Mouse (Mus musculus): Measurements from ENCODE around the gene Sfn. TPM values are rescaled to one million over a fixed set of nuclear protein-coding genes. Genes with fewer than 3 reads are reported as not detected.

Sfn gene
- polyA plus RNA-seq, 1 experiment: 0.56 TPM

DNA sequence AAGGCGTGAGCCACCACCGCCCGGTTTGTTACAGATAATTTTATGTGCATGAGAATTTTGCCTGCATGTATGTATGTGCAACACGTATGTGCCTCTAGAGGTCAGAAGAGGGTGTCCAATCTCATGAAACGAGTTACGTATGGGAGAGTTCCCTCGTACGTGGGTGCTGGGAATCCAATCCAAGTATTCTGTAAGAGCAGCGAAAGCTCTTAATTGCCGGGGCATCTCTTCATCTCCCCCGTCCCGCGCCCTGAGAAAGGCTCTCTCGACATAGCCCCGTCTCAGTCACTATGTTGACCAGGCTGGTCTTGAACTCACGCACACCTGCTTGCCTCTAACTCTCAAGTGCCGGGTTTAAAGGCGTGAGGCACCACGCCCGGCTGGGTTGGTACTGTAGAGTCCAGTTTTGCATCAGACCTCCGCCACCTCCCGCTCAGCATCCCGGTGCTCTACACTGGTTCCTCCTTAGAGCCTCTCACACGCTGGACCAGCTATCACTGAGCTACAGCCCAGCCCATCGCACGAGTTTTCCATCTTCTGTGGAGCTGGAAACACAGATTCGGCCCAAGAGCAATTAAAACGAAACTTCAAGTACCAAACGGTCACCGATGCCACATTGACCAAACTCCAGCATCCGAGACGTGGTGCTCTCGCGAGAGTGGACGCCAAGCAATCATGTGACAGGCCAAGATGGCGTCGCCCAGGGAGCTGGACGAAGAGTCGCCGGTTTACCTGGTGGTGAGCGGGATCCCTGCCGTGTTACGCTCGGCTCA is 27.7 kb downstream of the Sfn start, which contains the start of gene Gpatch3:
Gene Gpatch3, plus strand, starts transcription at position 676 of the 773 bp plus-strand sequence.
- peak within 1 kb of the TSS; percentile 20 for H3ac ChIP-seq (ENCODE audit: control insufficient read depth, insufficient read length)
- peaks cover 6% of the 10 kb centered on the region for H3K79me2 ChIP-seq (ENCODE audit: control insufficient read depth, insufficient read depth)
- H3K4me2 ChIP-seq (ENCODE audit: low read depth): peak within 1 kb of the TSS; percentile 79
- H3K4me3 ChIP-seq: peak within 1 kb of the TSS; percentile 67
- no peaks in the 10 kb centered on the region for H3K27me3 ChIP-seq (ENCODE audit: control insufficient read depth, insufficient read depth, insufficient read length)
- H3K36me3 ChIP-seq (ENCODE audit: control insufficient read depth, insufficient read depth): no peaks in the 10 kb centered on the region
- TF ChIP-seq REST (IDR thresholded peaks at IDR 0.05; ENCODE audit: insufficient read depth, insufficient read length) (no peak), POLR2A (IDR thresholded peaks at IDR 0.05; ENCODE audit: insufficient read length, low read depth) (peak; percentile 84), MYOD1 (IDR thresholded peaks at IDR 0.05; ENCODE audit: control insufficient read depth in 1 of 3, insufficient read length in 2 of 3, low read depth in 2 of 3) (no peak), MAX (IDR thresholded peaks at IDR 0.05; ENCODE audit: low read depth) (no peak), POLR2AphosphoS2 (IDR thresholded peaks at IDR 0.05; ENCODE audit: insufficient read length, low read depth) (peak; percentile 79), TCF3 (IDR thresholded peaks at IDR 0.05; ENCODE audit: insufficient read length, low read depth) (no peak), CEBPB (IDR thresholded peaks at IDR 0.05; ENCODE audit: insufficient read depth, poor library complexity, severe bottlenecking) (no peak), SRF (IDR thresholded peaks at IDR 0.05; ENCODE audit: control insufficient read depth, insufficient read length, low read depth) (no peak), USF1 (IDR thresholded peaks at IDR 0.05; ENCODE audit: low read depth) (peak; percentile 99), E2F4 (IDR thresholded peaks at IDR 0.05; ENCODE audit: insufficient read depth) (no peak), TCF12 (IDR thresholded peaks at IDR 0.05; ENCODE audit: insufficient read depth, poor library complexity, severe bottlenecking) (no peak), MYOG (IDR thresholded peaks at IDR 0.05; ENCODE audit: control insufficient read depth in 1 of 3, insufficient read depth in 1 of 3, insufficient read length in 2 of 3, low read depth in 2 of 3) (no peak)

DNA sequence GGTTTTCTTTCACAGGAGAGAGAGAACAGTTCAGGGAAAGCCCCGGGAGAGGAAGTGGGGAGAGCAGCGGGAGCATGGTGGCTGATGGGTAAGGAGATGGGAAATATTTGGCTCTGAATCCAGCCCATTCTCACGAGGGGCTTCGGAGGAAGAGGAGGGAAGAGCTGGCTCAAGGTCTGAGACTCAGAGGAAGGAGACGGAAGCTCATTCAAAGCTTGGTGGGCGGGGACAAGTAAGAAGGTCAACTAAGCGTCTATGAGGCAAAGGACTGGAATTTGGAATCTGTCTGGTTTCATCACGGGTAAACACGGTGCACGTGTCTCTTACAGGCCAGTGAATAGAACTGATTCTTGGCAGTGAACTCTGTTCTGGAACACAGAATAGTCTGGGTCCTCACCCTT is 31.9 kb downstream of the Sfn start:
- H3K79me2 ChIP-seq (ENCODE audit: control insufficient read depth, insufficient read depth): peaks cover 1% of the 10 kb centered on the region
- no peak overlapping the region for H3ac ChIP-seq (ENCODE audit: control insufficient read depth, insufficient read length)
- TF ChIP-seq CEBPB (IDR thresholded peaks at IDR 0.05; ENCODE audit: insufficient read depth, poor library complexity, severe bottlenecking) (no peak), TCF12 (IDR thresholded peaks at IDR 0.05; ENCODE audit: insufficient read depth, poor library complexity, severe bottlenecking) (no peak), MYOG (IDR thresholded peaks at IDR 0.05; ENCODE audit: control insufficient read depth in 1 of 3, insufficient read depth in 1 of 3, insufficient read length in 2 of 3, low read depth in 2 of 3) (no peak), REST (IDR thresholded peaks at IDR 0.05; ENCODE audit: insufficient read depth, insufficient read length) (no peak), POLR2AphosphoS2 (IDR thresholded peaks at IDR 0.05; ENCODE audit: insufficient read length, low read depth) (no peak), MYOD1 (IDR thresholded peaks at IDR 0.05; ENCODE audit: control insufficient read depth in 1 of 3, insufficient read length in 2 of 3, low read depth in 2 of 3) (no peak), POLR2A (IDR thresholded peaks at IDR 0.05; ENCODE audit: insufficient read length, low read depth) (no peak), SRF (IDR thresholded peaks at IDR 0.05; ENCODE audit: control insufficient read depth, insufficient read length, low read depth) (no peak), TCF3 (IDR thresholded peaks at IDR 0.05; ENCODE audit: insufficient read length, low read depth) (no peak), MAX (IDR thresholded peaks at IDR 0.05; ENCODE audit: low read depth) (no peak), USF1 (IDR thresholded peaks at IDR 0.05; ENCODE audit: low read depth) (no peak), E2F4 (IDR thresholded peaks at IDR 0.05; ENCODE audit: insufficient read depth) (no peak)
- peak overlapping the region; percentile 46 for H3K4me2 ChIP-seq (ENCODE audit: low read depth)
- H3K36me3 ChIP-seq (ENCODE audit: control insufficient read depth, insufficient read depth): no peaks in the 10 kb centered on the region
- no peak overlapping the region for H3K4me3 ChIP-seq
- no peaks in the 10 kb centered on the region for H3K27me3 ChIP-seq (ENCODE audit: control insufficient read depth, insufficient read depth, insufficient read length)

DNA sequence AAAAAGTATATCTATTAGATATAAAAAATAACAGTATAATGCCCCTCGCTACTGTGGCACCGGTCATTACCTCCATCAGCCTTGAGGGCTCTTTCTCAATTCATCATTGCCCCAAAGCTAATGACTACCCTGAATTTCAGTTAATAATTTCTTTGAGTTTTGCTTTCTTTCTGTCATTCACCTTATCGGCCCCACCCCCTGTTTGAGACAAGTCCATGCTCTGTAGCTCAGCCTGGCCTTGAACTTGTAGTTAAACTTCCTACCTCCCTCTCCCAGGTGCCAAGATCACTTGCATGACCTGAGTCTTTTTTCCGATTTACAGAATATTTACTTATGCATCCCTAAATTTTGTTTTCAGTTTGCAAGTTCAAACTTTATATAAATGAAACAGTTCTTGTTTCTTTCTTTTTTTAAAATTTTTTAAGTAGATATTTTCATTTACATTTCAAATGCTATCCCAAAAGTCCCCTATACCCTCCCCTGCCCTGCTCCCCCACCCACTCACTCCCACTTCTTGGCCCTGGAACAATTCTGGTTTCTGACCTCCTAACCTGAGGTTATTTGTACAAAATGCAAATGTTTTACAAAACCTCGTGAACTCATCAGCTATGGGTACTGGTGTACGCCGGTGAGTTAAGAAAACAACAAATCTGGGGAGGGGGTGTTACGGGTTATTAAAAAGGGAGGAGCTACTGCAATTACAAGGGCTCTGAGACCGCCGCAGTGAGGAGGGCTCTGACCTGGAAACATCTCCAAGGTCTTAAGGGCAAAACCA is 32.5 kb downstream of the Sfn start:
- no peaks in the 10 kb centered on the region for H3K27me3 ChIP-seq (ENCODE audit: control insufficient read depth, insufficient read depth, insufficient read length)
- H3ac ChIP-seq (ENCODE audit: control insufficient read depth, insufficient read length): no peak overlapping the region
- H3K4me3 ChIP-seq: no peak overlapping the region
- no peaks in the 10 kb centered on the region for H3K79me2 ChIP-seq (ENCODE audit: control insufficient read depth, insufficient read depth)
- H3K36me3 ChIP-seq (ENCODE audit: control insufficient read depth, insufficient read depth): no peaks in the 10 kb centered on the region
- H3K4me2 ChIP-seq (ENCODE audit: low read depth): peak overlapping the region; percentile 46
- TF ChIP-seq SRF (IDR thresholded peaks at IDR 0.05; ENCODE audit: control insufficient read depth, insufficient read length, low read depth) (no peak), MAX (IDR thresholded peaks at IDR 0.05; ENCODE audit: low read depth) (no peak), MYOD1 (IDR thresholded peaks at IDR 0.05; ENCODE audit: control insufficient read depth in 1 of 3, insufficient read length in 2 of 3, low read depth in 2 of 3) (no peak), REST (IDR thresholded peaks at IDR 0.05; ENCODE audit: insufficient read depth, insufficient read length) (no peak), TCF12 (IDR thresholded peaks at IDR 0.05; ENCODE audit: insufficient read depth, poor library complexity, severe bottlenecking) (no peak), POLR2AphosphoS2 (IDR thresholded peaks at IDR 0.05; ENCODE audit: insufficient read length, low read depth) (no peak), MYOG (IDR thresholded peaks at IDR 0.05; ENCODE audit: control insufficient read depth in 1 of 3, insufficient read depth in 1 of 3, insufficient read length in 2 of 3, low read depth in 2 of 3) (no peak), POLR2A (IDR thresholded peaks at IDR 0.05; ENCODE audit: insufficient read length, low read depth) (no peak), CEBPB (IDR thresholded peaks at IDR 0.05; ENCODE audit: insufficient read depth, poor library complexity, severe bottlenecking) (no peak), USF1 (IDR thresholded peaks at IDR 0.05; ENCODE audit: low read depth) (no peak)

DNA sequence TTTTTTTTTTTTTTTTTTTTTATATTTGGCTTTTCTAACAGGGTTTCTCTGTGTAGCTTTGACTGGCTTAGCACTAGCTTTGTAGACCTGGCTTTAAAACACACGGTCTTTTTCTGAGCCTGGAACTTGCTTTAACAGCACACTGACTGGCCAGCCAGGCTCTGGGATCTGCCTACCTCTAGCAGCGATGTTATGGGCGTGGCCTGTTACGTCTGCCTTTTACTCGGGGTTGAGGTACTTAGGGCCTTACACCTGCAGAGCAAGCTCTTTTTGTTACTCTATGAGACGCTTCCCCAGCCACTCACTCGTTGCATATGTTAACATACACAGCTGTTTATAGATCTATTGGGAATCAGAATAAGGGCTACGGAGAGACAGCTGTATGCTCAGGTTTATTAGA is 34.7 kb downstream of the Sfn start:
- no peak overlapping the region for H3ac ChIP-seq (ENCODE audit: control insufficient read depth, insufficient read length)
- H3K4me3 ChIP-seq: no peak overlapping the region
- no peaks in the 10 kb centered on the region for H3K79me2 ChIP-seq (ENCODE audit: control insufficient read depth, insufficient read depth)
- H3K36me3 ChIP-seq (ENCODE audit: control insufficient read depth, insufficient read depth): no peaks in the 10 kb centered on the region
- H3K27me3 ChIP-seq (ENCODE audit: control insufficient read depth, insufficient read depth, insufficient read length): no peaks in the 10 kb centered on the region
- no peak overlapping the region for H3K4me2 ChIP-seq (ENCODE audit: low read depth)
- no peak for TF ChIP-seq SRF (IDR thresholded peaks at IDR 0.05; ENCODE audit: control insufficient read depth, insufficient read length, low read depth)
- TF ChIP-seq CEBPB (IDR thresholded peaks at IDR 0.05; ENCODE audit: insufficient read depth, poor library complexity, severe bottlenecking): no peak
- no peak for TF ChIP-seq MYOG (IDR thresholded peaks at IDR 0.05; ENCODE audit: control insufficient read depth in 1 of 3, insufficient read depth in 1 of 3, insufficient read length in 2 of 3, low read depth in 2 of 3)

All from myocyte (in vitro differentiated cells).